Mouse (Mus musculus) CD4-positive helper T cell, adult 2 months (primary cell): ENCODE data around the gene 1110008L16Rik.
"Not testable (repeated sequence)": the region's sequence is repeated elsewhere in the genome, so short reads cannot be mapped to it uniquely, and the experiment has no call there.

ENCODE experiments used
- DNase-seq: peaks from one replicate; pipeline ENCODE4 v3.0.0-alpha.2; 2012; ENCODE audit warnings: low read depth, missing footprints, low spot score

The 1110008L16Rik gene

DNA sequence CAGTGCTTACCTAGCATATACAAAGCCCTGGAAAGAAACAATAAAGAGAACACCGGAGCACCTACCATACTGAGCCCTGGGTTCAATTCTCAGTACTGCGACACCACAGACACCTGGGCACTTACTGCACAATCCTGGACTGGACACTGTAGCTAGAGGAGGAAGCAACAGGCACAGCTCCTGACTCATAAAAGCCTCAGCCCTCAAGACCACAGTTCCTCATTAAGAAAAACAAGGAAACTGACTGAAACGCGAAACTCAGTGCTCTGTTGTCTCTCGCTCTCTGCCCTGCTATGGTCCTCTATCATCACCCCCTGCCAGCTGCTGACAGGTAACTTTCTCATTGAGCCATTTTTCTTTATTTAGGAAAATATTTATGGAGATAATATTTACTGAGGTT, at the start of gene 1110008L16Rik:
Gene 1110008L16Rik (plus strand): TSS at position 242 of the 400 bp plus-strand sequence.
- no peak for DNase-seq

DNA sequence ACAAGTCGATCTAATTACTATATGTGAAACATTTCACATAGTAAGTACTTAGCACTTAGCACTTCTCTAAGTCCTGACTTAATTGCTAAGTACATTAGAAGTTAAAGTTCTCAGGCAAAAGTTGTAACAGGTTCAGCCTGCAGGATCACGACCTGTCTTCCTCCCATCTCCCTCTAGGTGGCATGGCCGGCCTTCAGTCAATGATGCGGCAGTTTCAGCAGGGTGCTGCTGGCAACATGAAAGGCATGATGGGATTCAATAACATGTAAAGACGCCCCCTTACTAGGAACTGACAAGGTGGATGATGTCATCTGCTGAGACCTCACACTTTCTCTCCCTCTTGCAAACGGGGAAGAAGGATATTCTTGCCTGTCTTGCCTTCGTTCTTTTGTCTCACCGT, 37.4 kb upstream of the 1110008L16Rik start:
- not testable (repeated sequence) for DNase-seq

DNA sequence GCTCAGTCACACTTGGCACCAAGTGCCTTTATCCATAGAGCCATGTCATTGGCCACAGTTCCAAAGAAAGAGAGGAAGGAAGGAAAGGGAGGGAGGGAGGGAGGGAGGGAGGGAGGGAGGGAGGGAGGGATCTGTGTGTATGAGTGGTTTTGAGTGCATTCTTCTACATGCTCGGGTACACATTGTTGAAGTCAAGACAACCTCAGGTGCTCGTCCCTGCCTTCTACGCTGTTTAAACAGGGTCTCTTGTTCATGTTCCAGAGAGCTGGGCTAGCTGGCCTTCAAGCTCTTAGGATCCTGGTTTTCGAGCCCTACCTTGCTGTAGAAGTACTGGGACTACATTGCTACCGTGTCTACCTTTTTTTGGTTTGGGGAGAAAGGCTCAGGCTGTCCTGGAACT, 36.0 kb upstream of the 1110008L16Rik start:
- DNase-seq = not testable (repeated sequence)

DNA sequence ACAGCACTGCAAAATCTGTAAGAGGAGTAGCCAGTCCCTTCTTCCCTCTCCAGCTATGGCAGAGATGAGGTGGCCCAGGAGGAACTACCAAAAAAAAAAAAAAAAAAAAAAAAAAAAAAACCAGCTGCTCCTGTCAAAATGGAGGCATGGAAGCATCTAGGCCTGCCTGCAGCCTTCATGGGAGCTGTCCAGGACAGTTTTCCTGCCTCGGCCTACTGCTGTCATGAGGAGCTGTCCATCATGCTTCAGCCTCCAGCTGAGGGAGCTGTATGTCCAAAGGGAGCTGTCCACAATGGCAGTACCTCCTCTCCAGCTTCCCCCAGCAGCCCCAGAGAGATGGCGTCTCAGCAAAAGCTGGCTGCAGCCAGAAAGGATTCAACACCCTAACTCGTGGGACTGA, 27.1 kb upstream of the 1110008L16Rik start:
- DNase-seq = no peak

DNA sequence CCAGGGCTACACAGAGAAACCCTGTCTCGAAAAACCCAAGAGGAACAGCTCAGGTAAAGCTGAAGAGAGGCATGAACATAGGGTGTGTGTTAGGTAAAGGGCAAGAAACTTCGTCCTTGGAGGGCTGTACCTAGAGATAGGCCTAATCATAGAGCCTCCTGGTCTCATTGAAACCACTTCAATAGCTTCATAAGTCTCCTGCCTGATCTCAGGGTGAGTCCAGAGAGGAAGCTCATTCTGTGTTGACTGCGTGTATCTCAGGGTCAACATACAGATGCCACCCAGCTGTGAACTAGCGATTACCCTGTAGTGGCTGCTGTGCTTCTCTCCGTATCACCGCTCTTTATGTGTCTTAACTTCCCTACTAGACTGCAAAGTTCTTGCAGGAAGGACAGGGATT, 21.8 kb upstream of the 1110008L16Rik start:
- not testable (repeated sequence) for DNase-seq

DNA sequence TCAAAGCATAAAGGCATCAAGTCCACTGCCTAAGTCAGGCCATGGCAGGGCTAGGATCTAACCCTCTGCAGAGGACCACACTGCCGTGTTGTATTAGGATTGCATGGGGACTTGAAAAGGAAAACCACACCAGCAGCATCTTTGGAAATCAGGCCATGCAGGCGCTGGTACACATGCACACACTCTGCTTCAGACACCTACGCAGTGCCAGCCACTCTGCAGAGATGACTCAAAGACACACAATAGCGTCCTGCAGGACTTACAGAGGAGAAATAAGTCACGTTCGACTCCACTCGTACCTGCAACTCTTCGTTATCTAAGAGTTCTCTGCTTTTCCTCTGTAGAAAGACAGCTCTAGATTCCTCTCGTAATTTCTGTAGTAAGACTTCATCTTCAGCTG, 1.3 kb upstream of the 1110008L16Rik start:
- DNase-seq = no peak

DNA sequence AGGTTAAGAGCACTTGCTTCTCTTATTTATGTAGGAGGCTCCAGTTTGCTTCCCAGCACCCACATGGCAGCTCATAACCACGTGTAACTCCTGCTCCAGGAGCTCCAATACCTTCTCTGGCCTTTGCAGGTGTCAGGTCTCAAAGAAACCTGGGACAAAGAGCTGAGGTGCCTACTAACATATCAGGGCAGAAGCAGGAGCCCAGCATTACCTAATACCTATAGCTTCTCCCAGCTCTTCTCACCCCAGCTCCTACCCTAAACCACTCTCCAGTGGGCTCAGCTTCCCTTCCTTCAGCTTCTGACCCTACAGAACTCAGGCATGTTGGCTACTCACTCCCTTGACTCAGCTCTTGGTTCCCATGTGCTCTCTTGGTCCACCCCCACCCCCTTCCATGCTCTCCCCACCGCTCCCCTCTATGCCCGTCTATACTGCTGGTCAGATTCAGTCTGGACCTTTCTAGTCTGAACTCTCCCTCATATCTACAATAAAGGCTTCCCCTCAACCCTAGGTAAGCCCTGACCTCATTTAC, 1.5 kb downstream of the 1110008L16Rik start:
- DNase-seq = peak; percentile 10

DNA sequence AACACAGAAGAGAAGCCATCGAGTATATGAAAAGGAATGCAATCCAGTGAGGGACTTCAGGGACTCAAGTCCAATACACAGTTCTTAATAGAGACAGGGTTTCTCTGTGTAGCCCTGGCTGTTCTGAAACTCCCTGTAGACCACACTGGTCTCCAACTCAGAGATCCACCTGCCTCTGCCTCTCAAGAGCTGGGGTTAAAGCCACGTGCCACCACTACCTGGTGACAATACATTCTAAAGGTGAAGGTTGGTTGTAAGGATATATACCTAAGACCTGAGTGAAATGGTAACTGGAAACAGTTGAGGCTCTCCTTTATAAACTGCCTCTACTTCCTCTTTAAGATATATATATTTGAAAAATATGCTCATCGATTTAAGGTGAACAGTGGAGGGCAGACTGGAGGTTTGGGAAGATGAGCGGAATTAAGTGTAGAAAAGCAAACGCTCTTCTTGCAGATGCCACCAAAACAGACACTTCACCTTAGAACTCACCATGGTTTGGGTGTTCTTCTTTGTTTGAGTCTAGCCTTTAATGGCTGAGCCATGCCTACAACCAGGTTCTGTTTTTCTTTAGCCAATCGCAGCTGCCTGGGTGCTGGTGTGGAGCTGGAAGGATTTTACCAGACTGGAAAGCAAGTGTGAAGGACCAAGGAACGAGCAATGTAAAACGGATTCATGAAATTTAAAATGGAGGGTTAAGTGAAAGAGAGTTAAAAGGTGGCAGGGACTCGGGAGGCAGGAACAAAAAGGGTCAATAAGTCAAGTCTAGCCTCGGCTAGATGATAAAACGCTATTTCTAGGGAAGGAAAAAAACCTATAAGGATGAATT, 2.3 kb downstream of the 1110008L16Rik start:
- peak; percentile 17 for DNase-seq

DNA sequence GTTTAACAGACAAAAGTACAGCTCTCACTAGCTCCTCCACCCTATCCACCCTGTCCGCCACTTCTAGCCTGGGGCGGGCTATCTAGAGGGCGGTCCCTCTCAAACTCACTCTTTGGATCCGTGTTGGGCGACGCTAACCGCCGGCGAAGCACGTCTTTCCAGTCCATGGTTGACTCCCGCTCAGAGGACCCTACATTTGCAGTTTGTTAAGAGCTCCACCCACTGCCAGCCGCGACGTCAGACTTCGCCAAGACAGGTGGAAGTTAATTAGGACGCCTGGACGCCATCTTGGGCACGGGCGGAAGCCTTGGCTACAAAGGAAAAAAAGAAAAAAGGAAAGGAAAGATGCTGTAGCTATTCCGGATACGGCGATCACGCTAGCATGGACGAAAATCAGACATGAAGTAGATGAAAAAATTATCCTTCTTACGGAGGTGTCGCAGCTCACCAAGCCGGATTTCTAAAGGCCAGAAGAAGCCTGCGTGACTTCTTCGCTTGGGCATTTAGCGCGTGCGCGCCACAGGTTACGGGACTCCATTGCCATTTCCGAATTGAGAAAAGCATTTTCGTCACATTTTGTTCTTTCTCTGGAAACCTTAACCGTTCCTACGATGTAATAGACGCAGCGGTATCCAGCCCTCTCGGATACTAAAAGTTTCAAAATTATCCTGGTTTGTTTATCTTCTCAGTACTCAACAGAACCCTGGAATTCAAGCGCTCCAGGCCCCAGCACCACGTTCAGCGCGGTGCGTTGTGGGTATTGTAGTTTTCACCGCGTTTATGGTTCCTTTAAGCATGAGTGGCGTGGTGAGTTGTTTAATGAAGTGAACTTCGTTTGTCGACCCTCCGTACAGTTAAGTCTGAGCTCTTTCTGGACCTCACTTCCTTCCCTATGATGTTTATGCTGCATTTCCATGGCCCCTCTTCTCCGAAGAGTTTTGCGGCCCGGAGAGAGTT, 3.4 kb downstream of the 1110008L16Rik start, which contains the start of gene Ppp2r3c:
Gene Ppp2r3c (minus strand): TSS at position 514 of the 957 bp plus-strand sequence.
- DNase-seq = peak; percentile 95

DNA sequence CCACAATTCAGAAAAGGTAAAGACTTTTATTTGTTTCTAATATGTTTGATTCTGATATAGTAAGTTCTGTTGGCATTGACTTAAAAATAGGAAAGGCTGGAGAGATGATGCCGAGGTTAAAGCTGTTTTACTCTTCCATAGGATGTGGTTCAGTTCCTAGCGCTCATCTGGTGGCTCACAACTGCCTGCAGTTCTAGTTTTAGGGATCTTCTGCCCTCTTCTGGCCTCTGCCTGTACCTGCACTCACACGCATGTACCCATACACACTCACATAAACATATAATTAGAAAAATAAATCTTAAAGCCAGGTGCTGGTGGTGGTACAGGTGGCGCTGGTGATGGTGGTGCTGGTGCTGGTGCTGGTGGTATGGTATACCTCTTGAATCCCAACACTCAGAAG, 7.0 kb downstream of the 1110008L16Rik start:
- no peak for DNase-seq

DNA sequence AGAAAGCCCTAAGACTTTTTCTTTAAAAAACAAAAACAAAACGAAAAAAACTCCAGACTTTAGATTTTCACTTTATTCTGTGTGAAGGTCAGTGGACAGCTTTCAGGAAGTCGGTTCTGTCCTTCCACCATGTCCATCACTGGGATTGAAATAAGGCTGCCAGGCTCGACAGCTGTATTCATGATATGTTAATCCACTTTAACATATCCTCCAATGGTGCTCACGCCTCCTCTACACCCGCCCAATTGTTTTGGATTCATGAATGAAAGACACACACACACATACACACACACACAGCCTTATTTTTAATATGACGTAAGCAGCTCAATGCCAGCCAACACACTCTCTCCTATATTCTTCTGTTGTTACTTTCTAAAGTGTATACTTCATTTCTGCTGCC, 8.2 kb downstream of the 1110008L16Rik start:
- peak; percentile 11 for DNase-seq

DNA sequence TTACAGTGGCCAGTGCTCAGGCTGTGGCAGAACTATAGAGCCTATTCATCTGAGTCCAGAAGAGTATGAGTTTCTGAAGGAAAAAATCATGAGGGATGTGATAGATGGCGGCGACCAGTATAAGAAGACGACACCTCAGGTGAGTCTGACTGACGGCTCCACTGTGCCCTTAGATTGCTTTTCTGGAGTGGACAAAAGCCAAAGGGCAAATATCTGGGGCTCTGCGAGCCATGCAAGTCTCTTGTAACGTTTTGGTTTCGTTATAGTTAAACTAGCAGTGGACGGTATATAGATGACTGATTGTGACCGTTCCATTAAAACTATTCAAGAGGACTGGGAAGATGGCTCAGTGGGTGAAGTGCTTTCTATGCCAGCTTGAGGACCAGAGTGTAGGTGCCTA, 9.4 kb downstream of the 1110008L16Rik start:
- no peak for DNase-seq

DNA sequence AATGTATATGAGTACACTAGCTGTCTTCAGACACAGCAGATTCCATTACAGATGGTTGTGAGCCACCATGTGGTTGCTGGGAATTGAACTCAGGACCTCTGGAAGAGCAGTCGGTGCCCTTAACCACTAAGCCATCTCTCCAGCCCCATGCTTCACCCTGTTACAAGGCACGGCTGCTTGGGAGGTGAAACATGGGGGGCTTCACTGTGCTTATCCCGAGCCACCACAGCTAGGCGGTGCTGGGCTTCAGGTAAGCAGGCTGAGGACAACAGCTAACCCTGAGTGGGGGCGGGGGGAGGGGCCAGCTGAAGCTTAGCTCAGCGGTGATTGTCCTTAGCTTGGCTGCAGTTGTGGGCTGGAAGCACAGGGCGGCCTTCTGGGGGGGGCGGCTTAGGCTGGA, 10.1 kb downstream of the 1110008L16Rik start:
- no peak for DNase-seq

DNA sequence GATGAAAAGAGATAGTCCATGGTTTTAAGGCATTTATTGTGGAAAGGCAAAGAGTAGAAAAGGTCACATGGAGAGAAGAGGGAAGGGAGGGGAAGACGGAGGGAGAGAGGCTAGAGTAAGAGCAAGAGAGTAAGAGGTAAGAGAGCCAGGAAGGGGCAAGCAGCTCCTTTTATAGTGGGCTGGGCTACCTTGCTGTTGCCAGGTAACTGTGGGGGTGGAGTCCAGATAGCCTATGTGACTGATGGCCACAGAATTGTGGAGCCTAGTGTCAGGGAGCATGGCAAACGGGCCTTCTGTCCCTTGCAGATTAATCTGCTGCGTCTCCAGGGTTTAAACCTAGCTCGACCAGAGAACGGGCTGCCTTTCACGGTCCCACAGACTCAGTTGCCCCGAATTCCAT, 12.5 kb downstream of the 1110008L16Rik start:
- no peak for DNase-seq

DNA sequence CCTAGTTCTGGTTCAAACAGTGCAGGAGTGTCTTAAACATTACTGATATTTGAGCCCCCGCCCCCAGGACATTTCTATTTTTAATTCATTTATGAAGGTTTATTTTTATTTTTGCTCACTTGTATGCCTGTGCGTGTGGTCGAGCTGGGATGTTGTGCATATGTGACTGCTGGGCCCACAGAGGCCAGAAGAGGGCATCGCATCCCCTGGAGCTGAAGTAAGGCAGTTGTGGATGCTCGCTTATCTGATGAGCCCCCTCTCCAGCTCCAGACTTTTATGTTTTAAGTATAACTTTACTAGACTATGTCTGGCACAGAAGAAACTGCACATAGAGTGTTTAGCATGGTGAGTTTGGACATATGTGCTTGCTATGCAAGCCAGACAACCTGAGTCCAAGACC, 14.5 kb downstream of the 1110008L16Rik start:
- no peak for DNase-seq

DNA sequence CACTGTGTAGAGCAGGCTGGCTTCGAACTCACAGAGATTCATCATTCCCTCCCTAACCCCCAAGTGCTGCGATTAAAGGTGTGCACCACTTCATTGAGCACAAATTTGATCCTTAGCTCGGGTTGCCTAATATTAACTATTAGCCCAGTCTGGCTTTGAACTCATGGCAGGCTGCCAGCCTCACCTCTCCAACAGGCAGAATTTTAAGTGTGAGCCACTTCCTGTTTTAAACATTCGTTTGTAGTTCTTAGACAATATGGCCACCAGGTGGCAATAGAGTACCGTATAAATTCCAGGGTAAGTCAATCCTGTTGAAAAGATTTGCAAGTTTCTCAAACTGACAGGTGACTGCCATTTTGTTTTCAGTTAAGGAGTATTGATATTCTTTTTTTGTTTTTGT, 15.8 kb downstream of the 1110008L16Rik start:
- DNase-seq = peak; percentile 90

DNA sequence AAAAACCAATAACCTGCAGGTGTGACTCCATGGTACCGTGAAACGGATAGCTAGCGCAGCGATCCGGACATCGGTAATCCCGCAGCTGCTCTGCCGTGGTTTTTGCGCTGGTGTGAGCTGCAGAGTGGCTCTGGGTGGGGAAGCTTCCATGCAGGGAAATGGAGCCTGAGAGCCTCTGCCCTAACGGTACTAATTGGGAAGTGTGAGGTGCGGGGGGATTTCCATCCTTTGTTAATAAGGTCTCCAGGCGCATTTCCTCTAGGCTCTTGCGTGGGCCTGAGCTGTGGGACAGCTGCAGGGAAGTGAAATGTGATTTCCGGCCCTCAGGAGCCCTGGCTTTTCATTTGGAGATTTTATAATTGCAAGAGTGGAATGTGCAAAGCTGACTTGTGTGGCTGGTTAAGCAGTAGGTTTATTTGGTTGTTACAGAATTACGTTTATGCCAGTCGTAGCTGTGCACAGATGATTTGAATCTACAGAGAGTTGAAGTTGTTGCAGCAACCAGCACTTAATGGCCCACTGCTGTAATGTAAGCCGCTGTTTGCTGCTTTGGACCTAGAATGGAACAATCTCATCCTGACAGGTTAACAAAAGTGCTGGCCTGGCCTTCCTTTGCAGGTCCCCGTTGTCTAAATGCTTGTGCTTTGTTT, 22.4 kb downstream of the 1110008L16Rik start:
- no peak for DNase-seq

DNA sequence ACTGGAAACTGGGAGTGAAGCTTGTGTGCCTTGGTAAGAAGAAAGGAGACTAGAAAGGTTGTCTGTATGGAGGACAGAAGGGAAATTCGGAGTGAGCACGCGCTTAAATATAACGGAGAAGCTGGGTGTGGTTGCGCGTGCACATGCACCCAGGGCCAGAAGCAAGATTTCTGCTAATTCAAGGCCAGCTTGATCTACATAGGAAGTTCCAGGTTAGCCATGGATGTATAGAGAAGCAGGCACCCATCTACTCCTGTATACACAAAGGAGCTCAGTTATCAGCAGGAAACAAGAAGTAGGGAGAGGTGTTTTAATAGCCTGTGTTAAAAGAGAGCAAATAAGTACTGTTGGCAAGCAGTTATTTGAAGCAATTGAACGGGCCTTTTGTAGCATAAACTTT, 26.3 kb downstream of the 1110008L16Rik start:
- no peak for DNase-seq

DNA sequence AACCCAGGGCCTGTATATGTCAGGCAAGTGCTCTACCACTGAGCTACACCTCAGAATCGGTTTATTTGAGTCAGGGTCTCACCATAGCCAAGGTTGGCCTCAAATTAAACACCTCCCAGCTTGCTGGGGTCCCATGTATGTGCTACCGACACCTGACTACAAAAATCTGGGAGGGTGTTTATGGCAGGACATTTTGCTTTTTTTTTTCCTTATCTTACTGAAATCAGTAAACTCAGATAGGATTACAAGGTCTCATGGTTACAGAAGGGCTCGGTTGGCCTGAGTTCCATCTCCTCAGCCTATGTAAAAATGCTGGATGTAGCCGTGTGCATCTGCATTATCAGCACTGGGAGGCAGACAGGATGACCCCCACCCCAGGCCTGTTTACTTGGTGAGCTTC, 29.4 kb downstream of the 1110008L16Rik start:
- no peak for DNase-seq

DNA sequence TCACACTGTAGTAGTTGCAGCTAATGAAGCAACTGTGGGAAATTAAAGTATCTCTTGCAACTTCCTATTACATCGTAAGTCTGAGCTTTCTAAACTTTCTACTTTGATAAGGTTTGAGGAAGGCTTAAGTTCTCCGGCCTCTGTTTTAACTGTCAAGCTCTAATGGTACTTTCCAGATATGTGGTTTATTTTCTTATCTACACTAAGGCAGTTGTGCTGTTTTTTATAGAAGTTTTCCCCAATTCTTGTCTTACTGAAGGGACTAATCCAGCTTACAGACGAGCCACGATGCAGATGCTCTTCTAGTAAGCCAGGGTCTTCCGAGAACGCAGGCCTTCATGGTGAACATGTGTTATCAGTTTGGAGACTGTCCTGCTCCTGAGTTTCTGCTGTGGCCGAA, 30.0 kb downstream of the 1110008L16Rik start:
- DNase-seq = no peak

DNA sequence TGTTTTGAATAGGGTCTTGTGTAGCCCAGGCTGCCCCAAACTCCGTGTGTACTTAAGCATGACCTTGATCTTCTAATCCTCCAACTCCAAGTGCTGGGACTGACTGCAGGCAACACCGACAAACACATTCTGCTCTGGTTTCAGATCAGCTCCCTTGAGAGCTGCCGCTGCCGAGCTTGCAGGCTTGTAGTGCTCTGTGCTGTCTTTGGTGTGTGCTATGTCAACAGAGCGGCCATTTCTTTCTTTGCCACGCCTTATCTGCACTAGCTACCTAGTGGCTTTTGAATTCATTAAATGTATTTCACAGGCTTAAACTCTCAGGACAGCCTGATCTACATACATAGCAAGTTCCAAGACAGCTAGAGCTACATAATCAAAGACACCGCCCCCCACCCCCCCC, 34.3 kb downstream of the 1110008L16Rik start:
- DNase-seq = no peak

DNA sequence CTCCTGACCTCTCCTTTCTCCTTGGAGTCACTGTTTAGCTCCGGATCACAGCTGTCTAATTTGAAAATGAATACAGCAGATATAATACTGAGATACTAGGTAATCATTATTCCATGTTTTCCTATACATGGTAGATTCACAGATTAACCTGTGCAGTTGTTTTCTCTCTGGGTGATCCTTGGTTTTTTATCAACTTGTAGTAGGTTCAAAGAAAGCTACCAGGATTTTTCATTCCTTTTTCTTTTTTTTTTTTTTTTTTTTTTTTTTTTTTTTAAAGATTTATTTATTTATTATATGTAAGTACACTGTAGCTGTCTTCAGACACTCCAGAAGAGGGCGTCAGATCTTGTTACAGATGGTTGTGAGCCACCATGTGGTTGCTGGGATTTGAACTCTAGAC, 39.1 kb downstream of the 1110008L16Rik start:
- not testable (repeated sequence) for DNase-seq
